Mouse (Mus musculus) neural tube, embryonic 11.5 days (tissue): ENCODE measurements around the gene Cstad. TPM values are rescaled to one million over a fixed set of nuclear protein-coding genes. Genes with fewer than 3 reads are reported as not detected.
A peak's percentile ranks its signal among the peaks of the same experiment; 100 is the strongest.

Source experiments
- ATAC-seq: fragments of 200-750 bp; cut with Nextera tagmentation; 2 replicates; pipeline ENCODE4 v1.8.0; 2017; ENCODE audit warnings: moderate number of reproducible peaks, mild to moderate bottlenecking, moderate TSS enrichment, moderate library complexity; ENCODE audit not compliant: insufficient read depth, low FRiP score, low TSS enrichment
- DNase-seq: peaks from one replicate; pipeline ENCODE4 v3.0.0-alpha.2; 2015; ENCODE audit warnings: low spot score
- H3K27ac ChIP-seq: fragments of 300-500 bp; sonication (generic); 2 replicates; pipeline ENCODE4 v1.5.1; 2014; ENCODE audit warnings: low read depth, mild to moderate bottlenecking, low read length
- H3K27me3 ChIP-seq: fragments of 300-500 bp; sonication (generic); 2 replicates; pipeline ENCODE4 v1.6.1; 2014; ENCODE audit warnings: mild to moderate bottlenecking, low read length, mixed read lengths; ENCODE audit not compliant: control insufficient read depth, insufficient read depth
- H3K36me3 ChIP-seq: fragments of 300-500 bp; sonication (generic); 2 replicates; pipeline ENCODE4 v1.6.1; 2014; ENCODE audit warnings: mild to moderate bottlenecking, low read length, moderate library complexity, mixed read lengths; ENCODE audit not compliant: control insufficient read depth, insufficient read depth
- H3K4me1 ChIP-seq: fragments of 300-500 bp; sonication (generic); 2 replicates; pipeline ENCODE4 v1.6.1; 2014; ENCODE audit warnings: low read length, mixed read lengths; ENCODE audit not compliant: control insufficient read depth, insufficient read depth
- H3K4me2 ChIP-seq: fragments of 300-500 bp; sonication (generic); 2 replicates; pipeline ENCODE4 v1.6.1; 2014; ENCODE audit warnings: low read depth, mild to moderate bottlenecking, moderate library complexity
- H3K4me3 ChIP-seq: fragments of 300-500 bp; sonication (generic); 2 replicates; pipeline ENCODE4 v1.5.1; 2014; ENCODE audit warnings: low read depth, low read length
- H3K9ac ChIP-seq: fragments of 300-500 bp; sonication (generic); 2 replicates; pipeline ENCODE4 v1.6.1; 2014; ENCODE audit warnings: mild to moderate bottlenecking, low read length
- H3K9me3 ChIP-seq: fragments of 300-500 bp; sonication (generic); 2 replicates; pipeline ENCODE4 v1.6.1; 2016; ENCODE audit warnings: low read length; ENCODE audit not compliant: control insufficient read depth
- WGBS: fragments of 180-500 bp; shearing (Covaris S2); extraction: QIAGEN DNeasy Blood & Tissue Kit; methylation state at CpG from one replicate; pipeline ENCODE4 v1.1.7; 2014; 5-methylcytosine and 5-hydroxymethylcytosine counted together
- polyA plus RNA-seq: library from polyadenylated mRNA; unstranded; fragments of >200 nt; fragmentation: Nextera tagmentation; extraction: Ambion mirVana; gene quantifications from 2 replicates; pipeline ENCODE4 v1.2.1, GENCODE M21; 2014

Gene Cstad
- polyA plus RNA-seq, 1 experiment from 2014 or later: 0.48 TPM

- Histone ChIP-seq H3K4me1 (no peaks in the 10 kb centered on the region), H3K27ac (no peak overlapping the region), H3K4me3 (no peak overlapping the region), H3K27me3 (no peaks in the 10 kb centered on the region), H3K4me2 (no peak overlapping the region), H3K9ac (no peak overlapping the region), H3K9me3 (no peaks in the 10 kb centered on the region), H3K36me3 (no peaks in the 10 kb centered on the region)
- ATAC-seq (no peak), DNase-seq (no peak)
- WGBS: 90% methylated on average over 3 of the region's 3 CpGs
Measured at GRCm38 (mm10) chr2:30627338-30627737, 32.5 kb downstream of the Cstad start.

DNA sequence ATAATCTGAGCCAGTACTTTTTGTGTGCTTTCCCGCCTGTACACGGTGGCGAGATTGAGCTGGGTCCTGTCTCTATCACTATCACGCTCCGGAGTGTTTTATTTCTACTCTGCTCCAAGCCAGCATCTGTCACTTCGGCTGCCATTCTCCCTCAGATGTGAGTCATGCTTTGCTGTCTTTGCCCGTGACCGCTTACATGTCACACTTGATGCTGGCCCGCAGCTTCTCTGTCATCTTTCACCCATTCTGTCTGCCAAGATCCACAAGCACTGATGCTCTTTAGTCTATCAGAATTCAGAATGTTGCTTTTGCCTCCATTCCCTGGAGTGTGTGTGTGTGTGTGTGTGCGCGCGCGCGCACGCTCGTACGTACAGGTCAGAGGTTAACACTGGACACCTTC lies 33.5 kb downstream of the Cstad start:
- Histone ChIP-seq H3K27ac (no peak overlapping the region), H3K27me3 (no peaks in the 10 kb centered on the region), H3K4me2 (no peak overlapping the region), H3K36me3 (no peaks in the 10 kb centered on the region), H3K4me3 (no peak overlapping the region), H3K9ac (no peak overlapping the region), H3K9me3 (no peaks in the 10 kb centered on the region), H3K4me1 (no peaks in the 10 kb centered on the region)
- ATAC-seq: no peak
- no peak for DNase-seq
- 96% methylated on average over 17 of the region's 17 CpGs for WGBS

GRCm38 (mm10) chr2:30629038-30629761 lies 34.4 kb downstream of the Cstad start:
- H3K27me3 ChIP-seq: no peaks in the 10 kb centered on the region

DNA sequence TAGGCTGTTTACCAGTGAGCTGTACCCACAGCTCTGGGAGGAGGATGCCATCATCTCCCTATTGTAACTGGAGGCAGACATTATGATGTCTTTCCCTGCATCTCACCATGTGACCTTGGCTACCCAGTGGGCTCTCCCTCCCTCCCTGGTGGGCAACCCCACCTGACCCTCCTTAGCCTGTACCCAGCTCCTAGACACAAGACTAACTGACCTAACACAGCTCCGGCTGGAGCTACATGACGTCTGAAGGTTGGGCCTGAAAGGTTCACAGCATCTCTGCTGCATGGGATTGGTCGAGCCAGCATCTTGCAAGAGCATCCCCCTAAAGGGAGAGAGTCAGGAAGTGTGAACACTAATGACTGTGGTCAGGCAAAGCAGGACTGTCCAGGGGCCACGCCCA lies 35.0 kb downstream of the Cstad start:
- Histone ChIP-seq H3K4me3 (no peak overlapping the region), H3K4me1 (no peaks in the 10 kb centered on the region), H3K9me3 (no peaks in the 10 kb centered on the region), H3K4me2 (no peak overlapping the region), H3K27me3 (no peaks in the 10 kb centered on the region), H3K27ac (0 out of 2 replicates have a peak overlapping the region, but pooled peaks have one; percentile 46), H3K9ac (no peak overlapping the region), H3K36me3 (no peaks in the 10 kb centered on the region)
- 66% methylated on average over 4 of the region's 4 CpGs for WGBS
- no peak for DNase-seq
- no peak for ATAC-seq

More at GRCm38 (mm10) chr2:30629038-30629761, 34.4 kb downstream of the Cstad start:
- H3K4me3 ChIP-seq: no peak overlapping the region
- WGBS: 56% methylated on average over 14 of the region's 14 CpGs
- no peak overlapping the region; the same call in 1 of the 2 replicates for H3K9ac ChIP-seq
- H3K9me3 ChIP-seq: no peaks in the 10 kb centered on the region
- H3K4me1 ChIP-seq: no peaks in the 10 kb centered on the region
- no peak overlapping the region for H3K4me2 ChIP-seq
- no peak for ATAC-seq
- H3K27ac ChIP-seq: peak overlapping the region; percentile 45; the same call in 1 of the 2 replicates
- no peaks in the 10 kb centered on the region for H3K36me3 ChIP-seq
- no peak for DNase-seq

GRCm38 (mm10) chr2:30636266-30636671 lies 41.4 kb downstream of the Cstad start:
- 82% methylated on average over 5 of the region's 5 CpGs for WGBS
- Histone ChIP-seq H3K4me2 (no peak overlapping the region), H3K27me3 (no peaks in the 10 kb centered on the region), H3K4me1 (peaks cover 12% of the 10 kb centered on the region), H3K9ac (no peak overlapping the region), H3K4me3 (no peak overlapping the region), H3K27ac (no peak overlapping the region), H3K9me3 (no peaks in the 10 kb centered on the region), H3K36me3 (no peaks in the 10 kb centered on the region)
- DNase-seq: no peak
- ATAC-seq: no peak

GRCm38 (mm10) chr2:30637991-30638390 lies 43.2 kb downstream of the Cstad start:
- DNase-seq: no peak
- Histone ChIP-seq H3K4me2 (no peak overlapping the region), H3K9me3 (no peaks in the 10 kb centered on the region), H3K27ac (no peak overlapping the region), H3K27me3 (no peaks in the 10 kb centered on the region), H3K4me3 (no peak overlapping the region), H3K36me3 (no peaks in the 10 kb centered on the region), H3K9ac (no peak overlapping the region), H3K4me1 (peaks cover 15% of the 10 kb centered on the region)
- 90% methylated on average over 6 of the region's 6 CpGs for WGBS
- no peak for ATAC-seq

GRCm38 (mm10) chr2:30640021-30640481 lies 45.2 kb downstream of the Cstad start:
- Histone ChIP-seq H3K9me3 (no peaks in the 10 kb centered on the region), H3K4me2 (no peak overlapping the region), H3K4me1 (peaks cover 15% of the 10 kb centered on the region), H3K27me3 (no peaks in the 10 kb centered on the region), H3K27ac (peak overlapping the region; percentile 63), H3K36me3 (no peaks in the 10 kb centered on the region), H3K4me3 (no peak overlapping the region), H3K9ac (0 out of 2 replicates have a peak overlapping the region, but pooled peaks have one; percentile 18)
- WGBS: 9% methylated on average over 11 of the region's 11 CpGs
- ATAC-seq: 0 out of 2 replicates have a peak, but pooled peaks have one; percentile 41
- DNase-seq: peak; percentile 60

DNA sequence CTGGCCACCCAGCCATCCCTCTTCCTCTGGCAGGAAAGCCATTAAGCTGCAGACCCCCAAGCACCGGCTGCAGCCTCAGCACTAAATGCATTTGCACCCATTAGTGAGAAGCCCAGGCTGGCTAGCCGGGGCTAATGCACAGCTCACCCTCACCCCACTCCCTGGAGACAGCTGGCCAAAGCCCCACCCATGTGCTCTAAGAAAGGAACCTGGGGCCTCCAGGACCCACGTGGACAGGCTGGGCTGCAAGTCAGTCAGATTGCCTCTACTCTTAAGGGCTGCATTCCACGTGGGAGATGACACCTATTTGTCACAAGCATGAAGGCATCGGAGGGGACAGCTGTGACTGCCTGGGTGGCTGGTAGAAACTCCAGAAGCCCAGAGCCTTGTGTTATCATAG lies 48.0 kb downstream of the Cstad start:
- no peak overlapping the region for H3K4me3 ChIP-seq
- peak overlapping the region; percentile 15; the same call in 1 of the 2 replicates for H3K9ac ChIP-seq
- no peaks in the 10 kb centered on the region for H3K9me3 ChIP-seq
- DNase-seq: no peak
- H3K27ac ChIP-seq: 0 out of 2 replicates have a peak overlapping the region, but pooled peaks have one; percentile 20
- H3K27me3 ChIP-seq: no peaks in the 10 kb centered on the region
- WGBS: 9% methylated on average over 5 of the region's 5 CpGs
- peaks cover 26% of the 10 kb centered on the region for H3K4me1 ChIP-seq
- ATAC-seq: no peak
- no peaks in the 10 kb centered on the region for H3K36me3 ChIP-seq
- no peak overlapping the region for H3K4me2 ChIP-seq

DNA sequence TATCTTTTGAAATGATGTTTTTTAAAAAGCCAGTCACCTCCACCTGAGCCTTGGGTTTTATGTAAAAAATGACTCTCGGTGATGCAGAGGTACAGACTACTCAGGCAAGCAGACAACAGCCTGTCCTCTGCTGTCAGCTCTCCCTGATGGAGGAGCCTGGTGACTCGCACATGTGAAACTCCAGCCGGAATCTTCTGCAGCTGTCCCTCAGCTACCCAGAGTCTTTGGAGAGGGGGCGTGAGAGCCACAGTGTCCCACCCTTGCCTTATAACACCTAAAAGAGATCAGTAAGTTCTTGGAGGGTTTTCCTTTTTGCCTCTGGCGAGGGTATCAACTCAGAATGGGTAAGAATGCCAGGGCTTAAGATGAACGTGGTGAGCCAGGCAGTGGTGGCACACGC lies 48.6 kb downstream of the Cstad start:
- Histone ChIP-seq H3K27me3 (no peaks in the 10 kb centered on the region), H3K27ac (no peak overlapping the region), H3K4me2 (no peak overlapping the region), H3K36me3 (no peaks in the 10 kb centered on the region), H3K4me1 (peaks cover 31% of the 10 kb centered on the region), H3K9ac (no peak overlapping the region), H3K4me3 (no peak overlapping the region), H3K9me3 (no peaks in the 10 kb centered on the region)
- WGBS: 80% methylated on average over 7 of the region's 7 CpGs
- DNase-seq (no peak), ATAC-seq (no peak)
